Mouse (Mus musculus): Measurements from ENCODE around the gene Prss36.
"Not testable (repeated sequence)": the region's sequence is repeated elsewhere in the genome, so short reads cannot be mapped to it uniquely, and the experiment has no call there.

Prss36 gene

GRCm38 (mm10) chr7:127907939-127908338 lies 38.6 kb downstream of the Prss36 start:
- DNase-seq (ENCODE audit: extremely low read depth, low read depth, low spot score), result no peak

DNA sequence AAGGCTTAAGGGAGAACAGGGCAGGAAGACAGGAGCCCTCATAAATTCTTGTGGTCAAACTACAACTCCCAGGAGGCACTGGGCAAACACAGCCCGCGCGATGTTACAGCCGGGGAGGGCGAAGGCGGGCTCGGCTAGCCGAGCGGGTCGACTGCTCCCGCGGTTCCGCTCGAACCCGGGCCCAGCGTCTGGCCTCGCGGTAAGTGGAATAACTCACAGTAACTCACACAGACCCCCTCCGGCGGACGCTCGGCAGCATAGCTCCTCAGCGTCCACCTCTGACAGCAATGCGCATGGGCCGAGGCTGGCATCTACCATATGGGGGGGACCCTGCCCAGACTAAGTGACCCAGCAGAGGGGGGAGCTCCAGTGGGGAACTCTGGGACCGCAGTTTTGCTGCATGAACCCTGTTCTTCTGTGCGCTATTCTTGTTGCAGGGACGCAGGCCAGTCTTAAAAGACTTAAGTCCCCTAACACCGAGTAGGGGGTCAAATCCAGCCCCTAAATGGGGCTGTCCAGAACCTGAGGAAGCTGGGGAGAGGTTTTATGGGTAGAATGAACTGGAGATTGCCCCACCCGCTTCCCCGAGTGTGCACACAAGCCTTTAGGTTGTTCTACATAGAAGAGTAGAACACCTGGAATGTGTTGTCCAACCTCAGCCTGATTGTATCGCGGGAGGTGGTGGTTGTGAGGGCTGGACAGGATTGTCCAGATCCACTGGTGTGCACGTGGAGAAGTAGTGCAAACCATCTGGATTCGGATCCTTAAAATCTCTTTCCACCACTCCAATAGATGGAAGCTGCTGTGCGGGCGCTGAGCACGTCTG lies 42.3 kb downstream of the Prss36 start, which contains the start of gene Bckdk:
Gene Bckdk, plus strand, starts transcription at position 112 of the 826 bp plus-strand sequence.
- DNase-seq (ENCODE audit: extremely low read depth, low read depth, low spot score), result no peak

GRCm38 (mm10) chr7:127901772-127902171 lies 44.8 kb downstream of the Prss36 start:
- DNase-seq (ENCODE audit: extremely low read depth, low read depth, low spot score), result no peak

GRCm38 (mm10) chr7:127899997-127900396 lies 46.5 kb downstream of the Prss36 start:
- DNase-seq (ENCODE audit: extremely low read depth, low read depth, low spot score), result no peak

GRCm38 (mm10) chr7:127898179-127898956 lies 48.2 kb downstream of the Prss36 start:
- no peak for DNase-seq (ENCODE audit: extremely low read depth, low read depth, low spot score)

DNA sequence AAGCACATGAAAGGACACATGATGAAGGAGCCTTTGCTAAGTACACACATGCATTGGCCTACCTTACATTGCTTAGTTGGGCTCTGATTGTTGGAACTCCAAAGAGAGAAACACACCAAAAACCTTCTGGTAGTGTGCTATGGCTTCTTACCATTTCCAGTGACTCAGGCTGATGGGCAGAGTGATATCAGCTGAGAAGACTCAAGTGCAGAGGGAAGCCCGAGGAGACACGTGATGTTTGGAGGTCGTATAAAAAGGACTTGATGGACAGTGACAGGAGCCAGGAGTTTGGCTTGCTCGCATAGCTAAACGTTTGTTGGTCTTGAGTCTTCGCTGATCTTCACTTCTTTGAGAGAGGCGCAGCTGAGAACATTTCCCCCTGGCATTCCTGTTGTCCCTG lies 49.0 kb downstream of the Prss36 start:
- no peak for DNase-seq (ENCODE audit: extremely low read depth, low read depth, low spot score)

- no peak for DNase-seq (ENCODE audit: extremely low read depth, low read depth, low spot score)
Observed at GRCm38 (mm10) chr7:127896384-127896783, 50.1 kb downstream of the Prss36 start.

DNA sequence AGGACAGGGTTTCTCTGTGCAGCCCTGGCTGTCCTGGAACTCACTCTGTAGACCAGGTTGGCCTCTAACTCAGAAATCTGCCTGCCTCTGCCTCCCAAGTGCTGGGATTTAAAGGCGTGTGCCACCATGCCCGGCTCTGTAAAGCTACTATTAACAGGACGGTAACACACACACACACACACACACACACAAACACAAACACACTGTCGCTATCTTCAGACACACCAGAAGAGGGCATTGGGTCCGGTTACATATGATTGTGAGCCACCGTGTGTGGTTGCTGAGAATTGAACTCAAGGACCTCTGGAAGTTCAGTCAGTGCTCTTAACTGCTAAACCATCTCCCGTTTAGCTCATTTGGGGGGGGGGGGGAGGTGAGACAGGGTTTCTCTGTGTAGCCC lies 50.6 kb downstream of the Prss36 start:
- DNase-seq (ENCODE audit: extremely low read depth, low read depth, low spot score), result not testable (repeated sequence)

- DNase-seq (ENCODE audit: extremely low read depth, low read depth, low spot score), result no peak
Observed at GRCm38 (mm10) chr7:127895442-127895841, 51.1 kb downstream of the Prss36 start, which contains the start of the genes Gm21974 and Vkorc1. TSS of gene Gm21974 (minus strand) at chr7:127895454. TSS of gene Vkorc1 (minus strand) at chr7:127895617.

- no peak for DNase-seq (ENCODE audit: extremely low read depth, low read depth, low spot score)
Observed at GRCm38 (mm10) chr7:127894480-127894879, 52.0 kb downstream of the Prss36 start.

- no peak for DNase-seq (ENCODE audit: extremely low read depth, low read depth, low spot score)
Observed at GRCm38 (mm10) chr7:127890798-127891197, 55.7 kb downstream of the Prss36 start, which contains the start of gene Prss53. TSS of gene Prss53 (minus strand) at chr7:127890970.

DNA sequence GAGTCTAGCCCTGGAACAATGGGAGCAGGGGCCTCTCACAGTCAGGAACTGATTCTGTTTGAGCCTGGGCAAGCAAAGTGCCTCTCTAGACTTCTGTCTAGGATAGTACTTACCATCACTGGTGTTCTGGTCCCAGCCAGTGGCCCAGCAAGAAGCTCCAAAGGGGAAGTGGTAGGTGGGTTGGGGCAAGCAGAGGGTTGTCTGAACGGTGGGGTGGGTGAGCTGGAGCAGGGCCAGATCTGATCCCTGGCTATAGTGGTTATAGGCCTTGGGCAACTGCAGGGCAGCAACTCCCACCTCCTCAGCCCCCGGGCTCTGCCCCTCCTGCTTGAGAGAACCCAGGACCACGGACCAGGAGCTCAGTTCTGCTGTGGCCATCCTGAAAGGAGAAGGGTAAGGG lies 57.7 kb downstream of the Prss36 start:
- DNase-seq (ENCODE audit: extremely low read depth, low read depth, low spot score), result no peak

DNA sequence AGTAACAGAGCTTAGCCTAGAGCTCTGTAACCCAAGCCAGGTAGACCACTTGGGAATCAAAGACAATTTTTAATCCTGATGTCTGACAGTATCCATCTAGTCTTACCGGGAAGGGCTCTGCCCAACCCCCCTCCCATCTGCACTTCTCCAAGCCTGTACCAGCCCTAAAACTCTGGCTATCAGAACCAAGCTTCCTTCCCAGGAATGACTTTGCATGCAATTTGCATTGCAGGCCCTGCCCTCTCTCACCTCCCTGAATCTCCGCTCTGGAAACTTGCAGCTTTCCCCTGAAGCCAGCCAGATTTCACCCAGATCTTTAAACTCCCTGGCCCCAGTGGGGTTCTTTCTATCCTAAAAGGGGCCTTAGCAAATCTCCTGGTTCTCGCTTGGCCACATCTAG lies 58.7 kb downstream of the Prss36 start:
- DNase-seq (ENCODE audit: extremely low read depth, low read depth, low spot score), result no peak

- no peak for DNase-seq (ENCODE audit: extremely low read depth, low read depth, low spot score)
Observed at GRCm38 (mm10) chr7:127887191-127887590, 59.3 kb downstream of the Prss36 start.

DNA sequence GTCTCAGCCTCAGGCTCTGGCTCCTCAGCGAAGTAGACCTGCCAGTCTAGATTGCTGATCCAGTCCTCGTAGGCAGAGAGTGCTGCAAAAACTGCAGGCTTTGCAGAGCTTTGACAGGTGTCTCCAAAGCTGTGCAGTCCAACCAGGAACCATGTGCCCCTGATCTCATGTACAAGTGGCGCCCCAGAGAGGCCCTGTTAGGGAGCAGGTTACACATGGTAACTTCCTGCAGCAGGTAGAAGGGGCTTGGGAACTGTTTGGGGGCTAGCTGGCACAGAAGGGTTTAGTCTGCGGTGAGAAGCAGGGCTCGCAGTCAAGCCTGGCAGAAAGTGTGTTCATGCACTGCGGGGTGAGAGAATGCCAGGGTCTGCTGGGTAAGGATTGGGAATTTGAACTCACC lies 60.0 kb downstream of the Prss36 start:
- no peak for DNase-seq (ENCODE audit: extremely low read depth, low read depth, low spot score)

- DNase-seq (ENCODE audit: extremely low read depth, low read depth, low spot score), result no peak
Observed at GRCm38 (mm10) chr7:127885951-127886350, 60.6 kb downstream of the Prss36 start.
